Mouse (Mus musculus) cerebral cortex, adult 2 months (tissue): ENCODE data around the gene Ube2cbp.

Experiments used
- WGBS: fragments of 180-500 bp; shearing (Covaris S2); methylation state at CpG from one replicate; pipeline ENCODE4 v1.1.7; 2018; 5-methylcytosine and 5-hydroxymethylcytosine counted together

Gene Ube2cbp

DNA sequence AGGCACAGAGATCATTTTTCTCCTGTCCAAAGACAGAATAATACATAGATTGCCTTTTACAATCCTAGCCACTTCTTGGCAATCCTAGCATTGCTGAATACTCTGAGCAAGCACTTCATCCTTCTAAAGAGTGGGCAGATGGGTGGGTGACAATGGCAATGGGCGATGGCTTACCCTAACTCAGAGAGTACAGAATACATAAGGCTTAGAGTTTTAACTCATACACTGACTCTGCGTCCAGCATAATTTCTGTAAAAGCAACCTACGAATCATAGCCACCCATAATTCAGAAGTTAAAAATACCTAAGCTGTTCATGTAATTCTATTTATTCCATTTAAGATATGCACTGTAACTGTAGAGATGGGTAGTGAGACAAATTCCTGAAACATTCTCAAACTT is 29.2 kb downstream of the Ube2cbp start:
- 62% methylated on average over 3 of the region's 3 CpGs for WGBS

GRCm38 (mm10) chr9:86423331-86423730 is 41.4 kb downstream of the Ube2cbp start:
- WGBS: 93% methylated on average over 4 of the region's 4 CpGs

- WGBS: 55% methylated on average over 6 of the region's 6 CpGs
Measured at GRCm38 (mm10) chr9:86419366-86419765, 45.4 kb downstream of the Ube2cbp start.

DNA sequence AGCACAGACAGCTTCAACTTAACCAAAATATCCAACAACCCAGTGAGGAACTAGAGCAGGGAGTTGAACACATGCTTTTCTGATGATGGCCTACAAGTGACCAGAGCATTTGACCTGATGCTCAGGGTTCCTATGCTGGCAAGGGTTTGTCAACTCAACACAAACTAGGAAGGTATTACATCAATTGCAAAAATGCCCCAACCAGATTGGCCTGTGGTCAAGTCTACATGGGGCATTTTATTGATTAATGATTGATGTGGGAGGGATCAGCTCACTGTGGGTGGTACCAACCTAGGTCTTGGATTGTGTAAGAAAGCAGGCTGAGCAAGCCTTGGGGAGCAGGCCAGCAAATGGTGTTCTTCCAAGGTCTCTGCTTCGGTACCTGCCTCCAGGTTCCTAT is 46.8 kb downstream of the Ube2cbp start:
- 100% methylated on average over 1 of the region's 1 CpGs for WGBS

GRCm38 (mm10) chr9:86395785-86396184 is 69.0 kb downstream of the Ube2cbp start:
- WGBS: 63% methylated on average over 6 of the region's 6 CpGs

DNA sequence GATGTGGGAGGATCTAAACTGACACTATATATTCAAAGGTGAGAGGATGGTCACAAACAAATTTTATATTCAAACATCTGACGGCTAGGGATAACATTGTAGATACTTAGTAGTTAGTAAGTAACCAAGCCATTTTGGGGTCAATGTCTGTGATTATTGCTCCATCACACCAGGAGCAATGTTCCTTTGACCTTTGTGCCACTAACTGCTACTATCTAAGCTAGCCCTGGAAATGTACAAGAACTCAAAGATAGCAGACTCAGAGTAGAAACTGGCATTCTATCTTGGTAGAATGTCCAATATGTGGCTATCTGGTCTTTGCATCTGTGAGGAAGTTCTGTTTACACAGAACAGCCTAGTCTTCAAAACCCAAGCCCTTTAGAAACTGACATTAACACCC is 69.7 kb downstream of the Ube2cbp start:
- WGBS: 96% methylated on average over 1 of the region's 1 CpGs

DNA sequence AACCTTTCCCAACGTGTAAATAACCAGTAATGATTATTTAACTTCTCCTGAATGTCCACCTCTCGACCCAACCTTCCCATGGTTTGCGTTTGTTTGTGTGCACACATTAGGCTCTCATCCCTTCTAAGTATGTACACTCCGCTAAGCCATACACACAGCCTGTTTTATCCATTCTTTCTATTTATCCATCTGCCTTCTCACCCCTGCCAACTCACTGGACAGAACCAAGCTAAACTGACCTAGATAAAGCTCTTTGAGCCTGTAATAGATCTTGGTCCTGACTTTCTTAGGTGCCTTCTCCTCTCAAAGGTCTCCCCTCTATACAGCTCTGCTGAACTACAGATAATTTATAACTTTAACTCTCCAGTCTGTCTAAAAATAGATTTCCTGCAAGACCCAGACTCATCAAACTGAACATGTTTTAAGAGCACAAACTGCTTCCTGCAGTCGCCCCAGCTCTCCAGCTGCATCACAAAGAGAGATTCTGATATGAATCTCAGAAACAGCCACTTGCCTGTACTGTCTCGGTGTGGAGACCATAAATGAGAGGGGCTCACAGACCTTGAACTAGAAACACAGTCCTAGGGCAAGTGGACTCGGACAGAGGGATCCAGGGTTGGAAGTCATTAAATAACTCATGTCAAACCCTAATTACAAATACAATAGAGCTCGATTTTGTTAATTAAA is 71.0 kb downstream of the Ube2cbp start:
- WGBS: 57% methylated on average over 8 of the region's 8 CpGs

DNA sequence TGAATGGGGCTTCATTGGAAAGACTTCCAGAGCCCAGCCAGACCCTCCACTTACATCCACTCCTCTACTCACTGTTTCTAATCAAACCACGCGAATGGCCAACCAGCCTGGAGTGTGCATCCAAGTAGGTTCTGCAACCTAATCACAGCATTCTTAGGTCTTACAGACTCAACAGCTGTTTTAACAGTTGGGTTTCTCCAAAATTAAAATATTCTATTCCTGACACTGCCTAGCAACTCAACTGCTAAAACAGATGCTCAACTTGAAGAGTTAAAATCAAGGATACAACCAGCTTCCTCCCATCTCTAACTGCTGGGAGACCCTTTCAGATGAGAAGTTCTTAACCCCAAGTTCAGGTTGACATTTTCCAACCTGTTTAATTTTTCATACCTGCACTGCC is 74.0 kb downstream of the Ube2cbp start:
- 47% methylated on average over 2 of the region's 2 CpGs for WGBS

- 56% methylated on average over 4 of the region's 4 CpGs for WGBS
Measured at GRCm38 (mm10) chr9:86388538-86388937, 76.2 kb downstream of the Ube2cbp start.

DNA sequence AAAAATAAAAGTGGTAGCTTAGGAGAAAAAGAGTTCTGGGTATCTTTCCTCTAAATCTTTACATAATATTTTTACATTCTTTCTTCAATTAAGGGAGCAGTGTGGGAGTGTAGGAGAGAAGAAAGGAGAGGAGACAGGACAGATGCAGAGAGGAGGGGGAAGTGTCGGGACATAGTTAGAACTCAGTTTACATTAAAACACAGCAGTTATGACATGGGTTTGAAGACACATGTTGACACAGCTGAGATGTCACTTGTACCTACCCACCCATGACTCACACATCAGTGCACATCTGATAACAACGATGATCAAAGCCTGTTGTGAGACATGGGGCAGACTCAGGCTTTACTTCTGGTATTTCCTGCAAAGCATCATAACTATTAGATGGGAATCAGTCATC is 87.8 kb downstream of the Ube2cbp start:
- 37% methylated on average over 2 of the region's 2 CpGs for WGBS

DNA sequence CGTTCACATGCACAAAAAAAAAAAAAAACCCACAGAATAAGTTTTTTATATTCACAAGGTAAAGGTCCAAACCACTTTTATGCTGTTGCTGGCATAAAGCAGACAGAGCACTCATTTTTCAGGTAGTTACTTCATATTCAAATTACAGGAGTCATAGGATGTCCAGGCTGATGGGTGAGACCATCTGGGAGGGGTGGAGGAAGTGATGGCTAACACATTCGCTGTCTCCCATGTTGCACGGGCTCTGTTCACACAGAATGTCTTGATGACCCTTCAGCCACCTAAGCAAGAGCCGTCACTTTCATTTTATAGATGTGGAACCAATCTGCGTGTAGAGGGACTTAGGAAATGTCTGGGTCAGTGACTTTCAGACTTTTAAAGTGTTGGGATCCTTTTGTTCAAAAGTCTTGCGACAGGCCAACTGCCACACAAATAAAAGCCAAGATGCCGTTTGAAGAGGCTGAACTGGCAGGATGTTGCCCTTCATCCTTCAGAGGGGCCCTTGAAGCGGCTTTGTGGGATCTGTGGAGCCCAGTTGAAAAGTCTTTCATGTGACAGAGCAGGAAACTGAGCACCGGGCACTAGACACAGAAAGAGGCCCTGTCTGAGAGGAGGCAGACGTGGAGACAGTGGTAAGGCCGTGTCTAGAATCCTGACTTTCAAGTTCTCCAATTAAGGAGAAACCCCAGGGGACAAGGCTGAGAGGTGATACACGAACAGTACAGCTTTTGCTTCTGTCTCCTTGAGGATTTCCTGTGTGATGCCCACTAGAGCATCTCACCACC is 91.8 kb downstream of the Ube2cbp start:
- 72% methylated on average over 12 of the region's 12 CpGs for WGBS

DNA sequence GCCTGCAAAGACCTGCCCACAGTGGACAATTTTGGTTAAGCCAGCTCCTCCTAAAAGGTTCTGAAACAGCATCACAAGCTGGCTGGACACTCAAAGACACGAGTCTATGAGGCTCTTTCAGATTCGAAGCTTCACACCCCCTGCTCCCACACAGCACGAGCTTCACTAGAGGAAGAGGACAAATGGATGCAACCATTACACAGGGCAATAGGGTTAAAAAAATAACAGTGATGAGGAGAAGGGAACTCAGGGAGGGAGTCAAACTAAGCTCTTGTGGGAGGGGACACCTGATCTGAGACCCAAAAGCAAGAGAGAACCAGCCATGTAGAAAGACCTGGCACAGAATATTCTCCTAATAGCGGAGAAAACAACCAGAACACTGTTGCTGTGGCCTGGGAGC is 95.5 kb downstream of the Ube2cbp start:
- WGBS: 83% methylated on average over 4 of the region's 4 CpGs

DNA sequence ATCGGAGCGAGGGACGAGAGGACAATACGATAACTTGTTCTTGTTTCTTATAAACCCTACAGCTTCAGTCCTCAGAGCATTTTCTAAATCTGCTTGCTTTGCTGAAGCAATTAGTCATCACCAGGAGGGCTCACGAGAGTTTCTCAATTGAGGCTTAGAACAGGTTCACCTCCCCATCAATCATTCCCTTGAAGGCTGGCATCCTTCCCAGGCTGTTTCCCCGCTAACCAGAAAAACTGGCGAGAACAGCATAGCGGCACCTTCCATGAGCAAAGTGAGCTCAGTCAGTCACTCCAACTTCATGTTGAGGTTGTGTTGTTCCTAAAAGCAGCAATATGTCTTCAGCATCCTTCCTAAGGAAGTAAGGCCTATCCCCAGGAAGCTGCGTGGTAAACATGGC is 104.2 kb downstream of the Ube2cbp start:
- WGBS: 63% methylated on average over 9 of the region's 9 CpGs

DNA sequence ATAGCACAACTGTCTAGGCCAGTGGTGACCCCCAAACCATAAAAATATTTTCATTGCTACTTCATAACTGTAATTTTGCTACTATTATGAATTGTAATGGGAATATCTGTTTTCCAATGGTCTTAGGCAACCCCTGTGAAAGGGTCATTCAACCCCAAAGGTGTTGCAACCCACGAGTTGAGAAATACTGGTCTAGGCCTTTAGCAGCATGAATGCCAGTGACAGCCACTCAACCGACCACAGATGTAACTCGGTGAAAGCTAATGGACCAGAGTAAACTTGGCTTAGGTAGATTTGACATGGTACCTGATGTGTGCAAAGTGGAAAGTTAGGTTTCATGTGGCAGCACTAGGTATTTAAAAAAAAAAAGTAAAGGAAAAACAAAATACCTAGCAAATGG is 108.9 kb downstream of the Ube2cbp start:
- WGBS: 88% methylated on average over 3 of the region's 3 CpGs

DNA sequence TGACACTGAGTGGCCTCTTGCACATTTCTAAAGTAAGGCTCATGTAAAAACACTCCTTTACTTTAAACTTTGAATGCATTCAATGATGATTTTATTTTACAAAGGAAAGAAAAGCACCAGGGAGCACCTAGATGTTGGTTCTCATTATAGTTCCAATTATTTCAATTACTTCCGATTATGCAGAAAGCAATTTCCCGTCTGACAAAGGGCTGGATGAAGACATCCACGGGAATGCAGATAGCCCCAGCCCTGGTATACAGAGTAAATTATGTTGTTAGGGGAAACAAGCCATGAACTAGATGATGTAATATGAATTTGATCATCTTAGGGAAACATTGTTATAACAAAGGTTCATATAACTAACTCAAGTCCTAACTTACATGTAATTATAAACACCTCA is 113.3 kb downstream of the Ube2cbp start:
- WGBS: 73% methylated on average over 3 of the region's 3 CpGs

DNA sequence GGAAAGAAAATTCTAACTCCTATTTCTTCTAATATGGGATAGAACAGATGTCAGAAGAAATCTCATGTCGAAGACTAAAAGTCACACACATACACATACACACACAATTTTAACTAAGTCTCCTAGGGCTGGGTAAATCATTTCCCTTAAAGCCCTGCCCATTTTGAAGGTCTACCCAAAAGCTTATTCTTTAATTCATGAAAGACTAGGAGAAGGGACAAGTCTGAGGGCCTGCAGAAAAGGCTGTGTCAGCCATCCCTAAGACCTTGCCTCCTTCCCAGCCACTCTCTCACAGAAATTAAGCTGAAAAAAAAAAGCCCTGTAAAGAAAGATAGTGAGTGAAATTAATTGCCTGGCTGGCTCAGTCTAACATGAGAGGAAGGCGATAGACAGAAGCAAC is 128.0 kb downstream of the Ube2cbp start:
- WGBS: 94% methylated on average over 2 of the region's 2 CpGs

GRCm38 (mm10) chr9:86336361-86336760 is 128.4 kb downstream of the Ube2cbp start:
- WGBS: 76% methylated on average over 3 of the region's 3 CpGs

GRCm38 (mm10) chr9:86335588-86335987 is 129.2 kb downstream of the Ube2cbp start:
- WGBS: 45% methylated on average over 4 of the region's 4 CpGs

DNA sequence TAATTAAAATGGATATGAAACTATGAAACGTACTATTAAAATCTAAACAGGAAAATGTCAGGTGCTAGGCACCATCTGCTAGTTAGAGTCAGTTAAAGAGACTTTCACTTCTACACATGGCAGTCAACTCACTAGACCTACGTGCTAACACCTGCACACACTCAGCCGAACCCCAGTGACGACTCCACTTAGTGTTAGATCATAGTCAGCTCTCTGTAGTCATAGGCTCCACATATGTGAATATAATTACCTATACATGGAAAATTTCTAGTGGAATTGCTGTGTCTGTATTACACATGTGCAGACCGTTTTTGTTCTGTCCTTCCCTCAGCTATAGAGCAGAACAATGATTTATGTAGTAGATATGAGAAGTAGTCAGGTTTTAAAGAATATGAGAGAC is 130.4 kb downstream of the Ube2cbp start:
- WGBS: 96% methylated on average over 5 of the region's 5 CpGs

DNA sequence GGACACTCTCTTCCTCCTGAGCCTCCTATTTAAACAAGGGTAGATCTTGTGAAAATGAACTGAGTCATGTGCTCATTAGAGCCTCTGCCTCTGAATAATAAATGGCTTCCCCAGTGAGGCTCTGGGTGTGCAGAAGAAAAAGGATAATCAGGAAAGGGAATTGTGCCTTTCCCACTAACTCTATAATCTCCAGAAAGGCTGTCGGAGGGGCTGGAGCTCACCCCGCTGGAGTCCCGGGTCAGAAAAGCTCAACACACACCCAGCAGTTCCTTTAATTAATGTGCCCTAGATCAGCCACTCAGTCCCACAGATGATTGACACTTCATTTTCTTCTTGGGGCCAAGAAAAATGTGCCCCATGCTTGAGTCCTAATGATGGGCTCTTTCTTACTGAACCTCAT is 134.2 kb downstream of the Ube2cbp start:
- WGBS: 85% methylated on average over 3 of the region's 3 CpGs

DNA sequence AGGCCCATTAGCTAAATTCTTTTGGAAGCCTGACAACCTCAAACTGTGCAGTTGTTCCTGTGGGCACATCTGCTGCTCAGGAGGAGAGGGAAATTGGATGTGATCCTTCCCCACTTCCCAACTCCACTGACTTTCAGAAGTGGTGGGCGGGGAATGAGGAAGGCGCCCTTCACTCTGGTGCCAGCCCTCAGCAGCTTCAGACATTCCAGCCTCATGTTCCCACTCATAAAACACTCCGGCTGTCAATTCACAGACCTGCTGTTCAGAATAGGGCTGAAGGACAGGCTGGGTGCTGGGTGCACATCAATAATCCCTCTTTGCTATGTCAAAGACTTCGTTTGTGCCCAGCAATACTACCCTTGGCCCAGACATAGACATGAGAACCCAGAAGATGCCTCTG is 136.5 kb downstream of the Ube2cbp start:
- WGBS: 65% methylated on average over 4 of the region's 4 CpGs

GRCm38 (mm10) chr9:86327341-86327740 is 137.4 kb downstream of the Ube2cbp start:
- 87% methylated on average over 3 of the region's 3 CpGs for WGBS

DNA sequence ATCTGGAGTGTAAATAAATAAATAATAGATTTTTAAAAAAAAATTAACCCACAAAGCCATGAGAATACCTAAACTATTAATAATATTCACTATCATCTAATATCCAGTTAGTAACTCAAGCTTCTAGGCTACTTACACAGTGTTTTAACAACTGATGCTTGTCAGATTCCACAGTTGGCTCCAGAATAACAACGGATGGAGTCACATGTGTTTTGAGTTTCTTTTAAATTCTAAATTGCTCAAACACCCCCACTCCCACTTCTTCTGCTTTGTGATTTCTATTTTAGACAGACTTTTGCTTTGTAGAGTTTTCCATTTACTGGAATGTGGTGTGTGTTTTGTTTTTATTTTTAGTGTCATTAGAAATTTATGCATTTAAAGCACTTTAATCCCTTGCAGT is 140.0 kb downstream of the Ube2cbp start:
- WGBS: 53% methylated on average over 1 of the region's 1 CpGs
